Mouse (Mus musculus) cortical plate, adult 2 months (tissue): ENCODE results near the gene Tax1bp1.

ENCODE experiments used
- CTCF ChIP-seq: fragments of 200-500 bp; IDR thresholded peaks from 2 replicates; pipeline ENCODE4 v1.5.1; 2011; ENCODE audit warnings: mild to moderate bottlenecking, control low read depth, low read length; ENCODE audit not compliant: insufficient read depth; ENCODE audit errors: extremely low read depth
- POLR2A ChIP-seq: fragments of 200-500 bp; IDR thresholded peaks from 2 replicates; pipeline ENCODE4 v1.6.1; 2011; ENCODE audit warnings: mild to moderate bottlenecking, low read length, control low read depth; ENCODE audit not compliant: insufficient read depth; ENCODE audit errors: extremely low read depth

DNA sequence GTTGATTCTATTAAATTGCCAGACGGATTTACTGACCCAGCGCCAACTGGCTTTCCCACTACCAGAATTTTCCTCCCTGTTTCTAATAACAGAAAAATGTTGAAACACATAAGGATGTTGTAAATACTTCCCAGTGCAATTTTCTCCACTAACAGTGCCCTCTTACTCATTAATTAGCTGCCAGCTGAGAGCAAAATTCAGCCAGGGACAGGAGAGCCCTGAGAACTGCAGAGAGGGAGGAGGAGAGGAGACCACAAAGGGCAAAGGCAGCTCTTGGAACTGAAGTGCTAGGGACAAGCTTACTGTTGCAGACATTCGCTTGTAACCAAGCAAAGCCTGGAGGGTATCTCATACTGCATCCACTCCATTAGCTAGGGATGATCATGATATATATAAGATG, 45.9 kb upstream of the Tax1bp1 start:
- TF ChIP-seq CTCF (no peak), POLR2A (no peak)
